Mouse (Mus musculus) neural tube, embryonic 14.5 days (tissue): ENCODE results near the gene Zmynd10. TPM values are rescaled to one million over a fixed set of nuclear protein-coding genes. Genes with fewer than 3 reads are reported as not detected.

Source experiments
- ATAC-seq: fragments of 200-750 bp; cut with Nextera tagmentation; 2 replicates; pipeline ENCODE4 v1.8.0; 2017; ENCODE audit warnings: low read depth, mild to moderate bottlenecking, moderate TSS enrichment, moderate library complexity
- H3K27ac ChIP-seq: fragments of 300-500 bp; sonication (generic); 2 replicates; pipeline ENCODE4 v1.5.1; 2014; ENCODE audit warnings: low read depth, mild to moderate bottlenecking, control low read depth, low read length, moderate library complexity, mixed read lengths
- H3K27me3 ChIP-seq: fragments of 300-500 bp; sonication (generic); 2 replicates; pipeline ENCODE4 v1.6.1; 2014; ENCODE audit warnings: low read length; ENCODE audit not compliant: control insufficient read depth, insufficient read depth
- H3K36me3 ChIP-seq: fragments of 300-500 bp; sonication (generic); 2 replicates; pipeline ENCODE4 v1.6.1; 2014; ENCODE audit warnings: low read length, mixed read lengths; ENCODE audit not compliant: control insufficient read depth, insufficient read depth
- H3K4me1 ChIP-seq: fragments of 300-500 bp; sonication (generic); 2 replicates; pipeline ENCODE4 v1.6.1; 2014; ENCODE audit warnings: low read length; ENCODE audit not compliant: control insufficient read depth, insufficient read depth
- H3K4me2 ChIP-seq: fragments of 300-500 bp; sonication (generic); 2 replicates; pipeline ENCODE4 v1.6.1; 2014; ENCODE audit warnings: mild to moderate bottlenecking, low read depth, low read length, control low read depth
- H3K4me3 ChIP-seq: fragments of 300-500 bp; sonication (generic); 2 replicates; pipeline ENCODE4 v1.5.1; 2014; ENCODE audit warnings: low read depth, low read length, control low read depth, mixed read lengths
- H3K9ac ChIP-seq: fragments of 300-500 bp; sonication (generic); replicated peaks from 2 replicates; pipeline ENCODE4 v1.6.1; 2014; ENCODE audit warnings: low read depth, mild to moderate bottlenecking, control low read depth, low read length, mixed read lengths
- H3K9me3 ChIP-seq: fragments of 300-500 bp; sonication (generic); 2 replicates; pipeline ENCODE4 v1.6.1; 2016; ENCODE audit warnings: low read length; ENCODE audit not compliant: control insufficient read depth
- WGBS: fragments of 180-500 bp; shearing (Covaris S2); extraction: QIAGEN DNeasy Blood & Tissue Kit; methylation state at CpG from one replicate; pipeline ENCODE4 v1.1.7; 2014; 5-methylcytosine and 5-hydroxymethylcytosine counted together
- polyA plus RNA-seq: library from polyadenylated mRNA; unstranded; fragments of >200 nt; fragmentation: Nextera tagmentation; extraction: Ambion mirVana; gene quantifications from 2 replicates; pipeline ENCODE4 v1.2.1, GENCODE M21; 2014

The Zmynd10 gene
- polyA plus RNA-seq, 1 experiment from 2014 or later, result 2.0 TPM

- H3K4me2 ChIP-seq, result no peak overlapping the region
- peaks cover 29% of the 10 kb centered on the region for H3K4me1 ChIP-seq
- peak; percentile 54 for ATAC-seq
- H3K9ac ChIP-seq, result no peak overlapping the region
- 24% methylated on average over 14 of the region's 14 CpGs for WGBS
- no peak overlapping the region for H3K4me3 ChIP-seq
- H3K27me3 ChIP-seq, result no peaks in the 10 kb centered on the region
- 0 out of 2 replicates have a peak, but pooled peaks cover 5% of the 10 kb centered on the region for H3K36me3 ChIP-seq
- no peaks in the 10 kb centered on the region for H3K9me3 ChIP-seq
- no peak overlapping the region for H3K27ac ChIP-seq
These were observed 32.7 kb upstream of the Zmynd10 start for GRCm38 (mm10) chr9:107514303-107514955.

- peaks cover 7% of the 10 kb centered on the region for H3K4me1 ChIP-seq
- H3K27ac ChIP-seq, result no peak overlapping the region
- no peaks in the 10 kb centered on the region for H3K9me3 ChIP-seq
- WGBS, result 33% methylated on average over 6 of the region's 6 CpGs
- H3K9ac ChIP-seq, result no peak overlapping the region
- H3K4me2 ChIP-seq, result no peak overlapping the region
- H3K4me3 ChIP-seq, result no peak overlapping the region
- H3K36me3 ChIP-seq, result 0 out of 2 replicates have a peak, but pooled peaks cover 3% of the 10 kb centered on the region
- H3K27me3 ChIP-seq, result peaks cover 7% of the 10 kb centered on the region
- no peak for ATAC-seq
These were observed 26.8 kb upstream of the Zmynd10 start for GRCm38 (mm10) chr9:107520331-107520730.

- Histone ChIP-seq H3K4me3 (no peak overlapping the region), H3K27me3 (peaks cover 15% of the 10 kb centered on the region), H3K36me3 (0 out of 2 replicates have a peak, but pooled peaks cover 3% of the 10 kb centered on the region), H3K9me3 (no peaks in the 10 kb centered on the region), H3K4me2 (no peak overlapping the region), H3K4me1 (peaks cover 7% of the 10 kb centered on the region), H3K9ac (no peak overlapping the region), H3K27ac (no peak overlapping the region)
- no peak for ATAC-seq
- WGBS, result 60% methylated on average over 5 of the region's 5 CpGs
These were observed 25.9 kb upstream of the Zmynd10 start for GRCm38 (mm10) chr9:107521190-107521589.

GRCm38 (mm10) chr9:107521711-107522399, 25.2 kb upstream of the Zmynd10 start:
- H3K4me2 ChIP-seq, result no peak overlapping the region
- no peak overlapping the region for H3K27ac ChIP-seq
- 0 out of 2 replicates have a peak, but pooled peaks cover 3% of the 10 kb centered on the region for H3K36me3 ChIP-seq
- ATAC-seq, result peak; percentile 31; the same call in 1 of the 2 replicates
- 0 out of 2 replicates have a peak overlapping the region, but pooled peaks have one; percentile 34 for H3K9ac ChIP-seq
- 22% methylated on average over 23 of the region's 25 CpGs for WGBS
- no peak overlapping the region for H3K4me3 ChIP-seq
- H3K9me3 ChIP-seq, result no peaks in the 10 kb centered on the region
- peaks cover 7% of the 10 kb centered on the region for H3K4me1 ChIP-seq
- H3K27me3 ChIP-seq, result peaks cover 15% of the 10 kb centered on the region

GRCm38 (mm10) chr9:107522400-107522711, 24.7 kb upstream of the Zmynd10 start:
- H3K4me3 ChIP-seq, result no peak overlapping the region
- 28% methylated on average over 2 of the region's 2 CpGs for WGBS
- H3K36me3 ChIP-seq, result peaks cover 3% of the 10 kb centered on the region; the same call in 1 of the 2 replicates
- no peak overlapping the region for H3K4me2 ChIP-seq
- H3K9me3 ChIP-seq, result no peaks in the 10 kb centered on the region
- no peak overlapping the region for H3K27ac ChIP-seq
- H3K27me3 ChIP-seq, result peaks cover 15% of the 10 kb centered on the region
- 0 out of 2 replicates have a peak overlapping the region, but pooled peaks have one; percentile 34 for H3K9ac ChIP-seq
- H3K4me1 ChIP-seq, result peaks cover 7% of the 10 kb centered on the region
- 0 out of 2 replicates have a peak, but pooled peaks have one; percentile 3 for ATAC-seq

- Histone ChIP-seq H3K9ac (no peak overlapping the region), H3K9me3 (no peaks in the 10 kb centered on the region), H3K4me3 (peak overlapping the region; percentile 12; the same call in 1 of the 2 replicates), H3K4me2 (peak overlapping the region; percentile 40), H3K36me3 (no peaks in the 10 kb centered on the region; the same call in 1 of the 2 replicates), H3K27me3 (peaks cover 15% of the 10 kb centered on the region), H3K27ac (no peak overlapping the region), H3K4me1 (peaks cover 7% of the 10 kb centered on the region; the same call in 1 of the 2 replicates)
- WGBS, result 7% methylated on average over 44 of the region's 44 CpGs
- peak; percentile 56; the same call in 1 of the 2 replicates for ATAC-seq
These were observed 20.7 kb upstream of the Zmynd10 start for GRCm38 (mm10) chr9:107526198-107527026.

GRCm38 (mm10) chr9:107533791-107534407, 13.2 kb upstream of the Zmynd10 start, which contains the start of gene Tmem115:
TSS of gene Tmem115 (plus strand) at chr9:107533945.
- Histone ChIP-seq H3K27ac (peak within 1 kb of the TSS; percentile 68), H3K9ac (peak within 1 kb of the TSS; percentile 85), H3K27me3 (no peaks in the 10 kb centered on the region), H3K4me1 (peaks cover 25% of the 10 kb centered on the region), H3K4me3 (peak within 1 kb of the TSS; percentile 84), H3K9me3 (no peaks in the 10 kb centered on the region), H3K4me2 (peak within 1 kb of the TSS; percentile 100), H3K36me3 (peaks cover 12% of the 10 kb centered on the region)
- WGBS, result under 1% methylated on average over 47 of the region's 48 CpGs
- ATAC-seq, result peak; percentile 98

- Histone ChIP-seq H3K9ac (peak overlapping the region; percentile 85), H3K4me2 (peak overlapping the region; percentile 100), H3K4me3 (peak overlapping the region; percentile 84), H3K4me1 (peaks cover 25% of the 10 kb centered on the region), H3K36me3 (peaks cover 17% of the 10 kb centered on the region), H3K27ac (peak overlapping the region; percentile 68), H3K27me3 (no peaks in the 10 kb centered on the region), H3K9me3 (no peaks in the 10 kb centered on the region)
- peak; percentile 6; the same call in 1 of the 2 replicates for ATAC-seq
- WGBS, result 1% methylated on average over 40 of the region's 40 CpGs
These were observed 12.5 kb upstream of the Zmynd10 start for GRCm38 (mm10) chr9:107534408-107535202.
